8 mouse cellular contexts compared by ENCODE assay signal in genomic region chr3:122983849-122984248, GRCm38 (mm10). TPM values are rescaled to one million over a fixed set of nuclear protein-coding genes. Genes with fewer than 3 reads are reported as not detected.
A peak's percentile ranks its signal among the peaks of the same experiment; 100 is the strongest.
DNase-seq lines count a peak whose midpoint lies in the region; ATAC-seq and TF ChIP-seq lines count a peak whose summit lies in the region.

No protein-coding gene starts in this region.

- 0% methylated on average over 30 of the region's 30 CpGs for WGBS in kidney, adult 2 months
- under 1% methylated on average over 30 of the region's 30 CpGs for WGBS in forebrain, embryonic 12.5 days
- under 1% methylated on average over 30 of the region's 30 CpGs for WGBS in large intestine, adult 2 months
- 0% methylated on average over 29 of the region's 30 CpGs for WGBS in midbrain, embryonic 15.5 days

- H3K27ac ChIP-seq in kidney, adult 2 months (ENCODE audit: insufficient read depth, low read depth, low read length), result peak overlapping the region; percentile 95
- peak overlapping the region; percentile 85 for H3K27ac ChIP-seq in forebrain, embryonic 12.5 days
- H3K27ac ChIP-seq in midbrain, embryonic 15.5 days, result peak overlapping the region; percentile 96

- no peaks in the 10 kb centered on the region for H3K9me3 ChIP-seq in forebrain, embryonic 12.5 days
- no peaks in the 10 kb centered on the region for H3K9me3 ChIP-seq in midbrain, embryonic 15.5 days

- in situ Hi-C loops in Patski (cut with MboI; ENCODE audit: low pct_unique_long_range_greater_than_20kb), result no loop called here

- no peaks in the 10 kb centered on the region for H3K27me3 ChIP-seq in kidney, adult 2 months (replicated peaks; ENCODE audit: control insufficient read depth, insufficient read depth, low read length)
- H3K27me3 ChIP-seq in Patski, result no peaks in the 10 kb centered on the region
- H3K27me3 ChIP-seq in forebrain, embryonic 12.5 days, result no peaks in the 10 kb centered on the region
- H3K27me3 ChIP-seq in midbrain, embryonic 15.5 days (replicated peaks), result no peaks in the 10 kb centered on the region

- peak; percentile 84 for ATAC-seq in Patski
- peak; percentile 88; the same call in 1 of the 2 replicates for ATAC-seq in forebrain, embryonic 12.5 days (ENCODE audit: low FRiP score)
- ATAC-seq in midbrain, embryonic 15.5 days (replicated peaks), result peak; percentile 90

- no peak for TF ChIP-seq CTCF in kidney, adult 2 months (conservative IDR thresholded peaks at IDR 0.05; ENCODE audit: insufficient read depth, insufficient read length, low read depth, low read length)
- TF ChIP-seq CTCF in Patski (IDR thresholded peaks at IDR 0.05), result no peak

- H3K4me2 ChIP-seq in forebrain, embryonic 12.5 days, result peak overlapping the region; percentile 66
- peak overlapping the region; percentile 53 for H3K4me2 ChIP-seq in midbrain, embryonic 15.5 days

- peak; percentile 93 for DNase-seq in kidney, adult 2 months
- no peak for DNase-seq in kidney, postnatal 10 days
- DNase-seq in Patski (ENCODE audit: low read depth, low spot score), result peak; percentile 91
- peak; percentile 76 for DNase-seq in large intestine, adult 2 months (ENCODE audit: low read depth, low spot score)
- peak; percentile 60 to 65 for DNase-seq in thymus, postnatal 36 days
- DNase-seq in layer of hippocampus, adult 18-20 months (ENCODE audit: low spot score in 2 of 2), result no peak

- no peaks in the 10 kb centered on the region; the same call in 1 of the 2 replicates for H3K36me3 ChIP-seq in kidney, adult 2 months (ENCODE audit: control insufficient read depth, insufficient read depth, low read length)
- H3K36me3 ChIP-seq in forebrain, embryonic 12.5 days (replicated peaks), result no peaks in the 10 kb centered on the region
- no peaks in the 10 kb centered on the region for H3K36me3 ChIP-seq in midbrain, embryonic 15.5 days (replicated peaks)

- POLR2A ChIA-PET in Patski (lab: Charles Lee), result interaction anchor here (0.7 to 1.7 kb wide), 9 partner anchors 8 to 120 kb away, joined by 3 to 10 read pairs (median 4); no protein-coding TSS in a partner anchor

- CTCF ChIA-PET in Patski (lab: Charles Lee), result interaction anchor here (0.9 to 2.2 kb wide), 6 partner anchors 9 to 176 kb away, joined by 3 to 9 read pairs (median 5); no protein-coding TSS in a partner anchor

- peak overlapping the region; percentile 69 for H3K9ac ChIP-seq in forebrain, embryonic 12.5 days
- H3K9ac ChIP-seq in midbrain, embryonic 15.5 days, result peak overlapping the region; percentile 76

- H3K4me1 ChIP-seq in kidney, adult 2 months (ENCODE audit: control insufficient read depth, insufficient read depth, low read length), result peaks cover 21% of the 10 kb centered on the region; the same call in 1 of the 2 replicates
- peaks cover 7% of the 10 kb centered on the region for H3K4me1 ChIP-seq in forebrain, embryonic 12.5 days
- peaks cover 9% of the 10 kb centered on the region; the same call in 1 of the 2 replicates for H3K4me1 ChIP-seq in midbrain, embryonic 15.5 days

- no peak for TF ChIP-seq POLR2A in kidney, adult 2 months (IDR thresholded peaks at IDR 0.05; ENCODE audit: low read depth, low read length)

- H3K4me3 ChIP-seq in kidney, adult 2 months (ENCODE audit: insufficient read depth, low read depth, low read length), result peak overlapping the region; percentile 77
- H3K4me3 ChIP-seq in forebrain, embryonic 12.5 days (replicated peaks), result peak overlapping the region; percentile 83
- peak overlapping the region; percentile 86 for H3K4me3 ChIP-seq in midbrain, embryonic 15.5 days

RNA-seq across cellular contexts. Expression of gene Usp53, which starts 0.5 kb away (rescaled TPM):
- 4.4 TPM in 2 replicates for polyA plus RNA-seq in kidney, adult 2 months (2012; rRNA removed)
- 34.7 TPM for polyA plus RNA-seq in Patski (2021)
- 6.2 and 6.5 TPM in 2 replicates for polyA plus RNA-seq in forebrain, embryonic 12.5 days (2016; fragmentation: Nextera tagmentation; extraction: Ambion mirVana)
- 1.7 and 2.7 TPM in 2 replicates for polyA plus RNA-seq in large intestine, adult 2 months (2012; rRNA removed)
- 11.1 and 12.1 TPM in 2 replicates for polyA plus RNA-seq in midbrain, embryonic 15.5 days (2015; fragmentation: Nextera tagmentation; extraction: Ambion mirVana)
- total RNA-seq in layer of hippocampus, adult 18-20 months (2021), result 10 to 100 TPM; 25.2 to 32.2 TPM

RNA-seq across cellular contexts. Expression of gene Myoz2, which starts 51.0 kb away (rescaled TPM):
- 3.8 TPM in 1 of 2 replicates, not detected in the other for polyA plus RNA-seq in kidney, adult 2 months (2012; rRNA removed)
- 0.08 TPM for polyA plus RNA-seq in Patski (2021)
- not detected in 2 replicates for polyA plus RNA-seq in forebrain, embryonic 12.5 days (2016; fragmentation: Nextera tagmentation; extraction: Ambion mirVana)
- polyA plus RNA-seq in large intestine, adult 2 months (2012; rRNA removed), result not detected in 2 replicates
- not detected in 2 replicates for polyA plus RNA-seq in midbrain, embryonic 15.5 days (2015; fragmentation: Nextera tagmentation; extraction: Ambion mirVana)
- total RNA-seq in layer of hippocampus, adult 18-20 months (2021), result under 1 TPM; 0.45 to 0.94 TPM

RNA-seq across cellular contexts. Expression of gene 1810037I17Rik, which starts 59.8 kb away (rescaled TPM):
- 43.3 and 46.3 TPM in 2 replicates for polyA plus RNA-seq in kidney, adult 2 months (2012; rRNA removed)
- polyA plus RNA-seq in Patski (2021), result 188 TPM
- 105 and 108 TPM in 2 replicates for polyA plus RNA-seq in forebrain, embryonic 12.5 days (2016; fragmentation: Nextera tagmentation; extraction: Ambion mirVana)
- polyA plus RNA-seq in large intestine, adult 2 months (2012; rRNA removed), result 52.5 and 64.0 TPM in 2 replicates
- 61.9 and 65.0 TPM in 2 replicates for polyA plus RNA-seq in midbrain, embryonic 15.5 days (2015; fragmentation: Nextera tagmentation; extraction: Ambion mirVana)
- 10 to 100 TPM; 53.2 to 59.6 TPM for total RNA-seq in layer of hippocampus, adult 18-20 months (2021)

Comparison
In these comparisons a context has a peak if more than half of its experiments do, and no peak if none do; other contexts are left out.
1. DNase-seq: peak in kidney, adult 2 months (single experiment), Patski (single experiment), large intestine, adult 2 months (single experiment) and thymus, postnatal 36 days (2 of 2); none in kidney, postnatal 10 days (single experiment) and layer of hippocampus, adult 18-20 months (0 of 2).
2. Peak in every context shown above with its lines, with median percentiles within 50 percentile points of each other: H3K27ac ChIP-seq, H3K4me3 ChIP-seq and ATAC-seq.